Mouse (Mus musculus): Measurements from ENCODE around the gene Gm26938.

- TF ChIP-seq CTCF (conservative IDR thresholded peaks at IDR 0.05; ENCODE audit: low read length) (peak; percentile 61), POU5F1 (IDR thresholded peaks at IDR 0.05; ENCODE audit: borderline replicate concordance, low read length) (no peak)
These were observed 22.6 kb downstream of the Gm26938 start for GRCm38 (mm10) chr5:139803601-139804102.
